Comparison of ENCODE assay signal across 29 mouse cellular contexts in the genomic region with DNA sequence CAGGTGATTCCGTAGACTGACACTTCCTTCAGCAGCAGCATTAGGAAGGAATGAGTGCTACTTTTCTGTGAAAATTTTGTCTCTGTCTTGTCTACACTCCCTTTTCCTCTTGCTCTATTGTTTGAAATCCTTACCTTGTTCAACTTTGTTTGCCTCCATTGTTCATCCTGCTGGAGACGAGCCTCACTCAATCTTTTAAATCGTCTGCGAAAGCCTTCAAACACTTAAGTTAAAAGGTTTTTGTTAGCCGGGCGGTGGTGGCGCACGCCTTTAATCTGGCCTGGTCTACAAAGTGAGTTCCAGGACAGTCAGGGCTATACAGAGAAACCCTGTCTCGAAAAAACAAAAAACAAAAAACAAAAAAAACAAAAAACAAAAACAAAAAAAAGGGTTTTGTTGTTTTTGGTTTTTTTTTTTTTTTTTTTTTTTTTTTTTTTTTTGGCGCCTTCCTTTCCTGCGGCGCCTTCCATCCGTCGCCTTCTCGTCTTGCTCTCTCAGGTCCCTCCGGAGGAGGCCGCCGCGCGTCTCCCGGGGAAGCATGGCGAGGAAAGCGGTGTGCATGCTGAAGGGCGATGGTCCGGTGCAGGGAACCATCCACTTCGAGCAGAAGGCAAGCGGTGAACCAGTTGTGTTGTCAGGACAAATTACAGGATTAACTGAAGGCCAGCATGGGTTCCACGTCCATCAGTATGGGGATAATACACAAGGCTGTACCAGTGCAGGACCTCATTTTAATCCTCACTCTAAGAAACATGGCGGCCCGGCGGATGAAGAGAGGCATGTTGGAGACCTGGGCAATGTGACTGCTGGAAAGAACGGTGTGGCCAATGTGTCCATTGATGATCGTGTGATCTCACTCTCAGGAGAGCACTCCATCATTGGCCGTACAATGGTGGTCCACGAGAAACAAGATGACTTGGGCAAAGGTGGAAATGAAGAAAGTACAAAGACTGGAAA. TPM values are rescaled to one million over a fixed set of nuclear protein-coding genes. Genes with fewer than 3 reads are reported as not detected.
DNase-seq lines count a peak whose midpoint lies in the region; ATAC-seq and TF ChIP-seq lines count a peak whose summit lies in the region.
"Had no signal": no experiment of that assay in that cellular context is flagged by ENCODE, and none has a peak within 500 bp of the region (broad histone marks: within the 10 kb centered on the region; RNA-seq: fewer than 3 reads in every experiment).

No protein-coding gene starts in this region.

- TF ChIP-seq CTCF in E14TG2a.4 (conservative IDR thresholded peaks at IDR 0.05; ENCODE audit: low read length): no peak
- TF ChIP-seq CTCF in intestine, postnatal 0 days (IDR thresholded peaks at IDR 0.05; ENCODE audit: low read depth): no peak

- peak; percentile 78 for DNase-seq in heart, adult 11 months
- no peak for DNase-seq in heart, postnatal 14 days
- no peak for DNase-seq in ES-E14 (ENCODE audit: low read depth, low spot score)
- peak; percentile 14 for DNase-seq in testis, postnatal 14 days (ENCODE audit: low spot score)
- no peak for DNase-seq in yolk sac, embryonic 10.5 days (ENCODE audit: low spot score)
- DNase-seq: adrenal gland, adult 8-10 months; adrenal gland, postnatal 25 days; cerebellum, adult 18-20 months; cerebellum, adult 9-11 months; cerebellum, postnatal 25 days; forebrain, postnatal 0 days; gastrocnemius, adult 2 months; gastrocnemius, postnatal 14 days; heart, adult 18-20 months; heart, postnatal 10 days; heart, postnatal 4 days had no signal

- H3K9me3 ChIP-seq in E14TG2a.4 (ENCODE audit: low read length) (no peaks in the 10 kb centered on the region), ES-E14 (ENCODE audit: control insufficient read depth, insufficient read depth, low read depth, low read length) (no peaks in the 10 kb centered on the region)
- H3K9me3 ChIP-seq in intestine, postnatal 0 days (ENCODE audit: control insufficient read depth): no peaks in the 10 kb centered on the region
- H3K9me3 ChIP-seq: embryonic facial prominence, embryonic 12.5 days; embryonic facial prominence, embryonic 15.5 days; G1E; heart, embryonic 12.5 days; heart, embryonic 15.5 days had no signal

- in situ Hi-C loops in ES-E14 (cut with MboI; ENCODE audit: low sequenced_read_pairs in 2 of 2, unreplicated experiment in 2 of 2): no loop called here

- no peak for ATAC-seq in intestine, postnatal 0 days
- ATAC-seq: activated CD4-positive, CD25-positive, alpha-beta regulatory T cell, adult 4 months; forebrain, embryonic 14.5 days; forebrain, postnatal 0 days; hindbrain, postnatal 0 days; inflammation-experienced regulatory T-cells, adult 6 months; Patski had no signal

- peak overlapping the region; percentile 86 for H3K9ac ChIP-seq in ES-E14 (ENCODE audit: insufficient read depth, low read depth, low read length, poor library complexity, severe bottlenecking)
- no peak overlapping the region for H3K9ac ChIP-seq in intestine, postnatal 0 days (ENCODE audit: low read depth, low read length)
- H3K9ac ChIP-seq: embryonic facial prominence, embryonic 12.5 days; embryonic facial prominence, embryonic 15.5 days; forebrain, postnatal 0 days; heart, embryonic 12.5 days; heart, embryonic 15.5 days; hindbrain, embryonic 14.5 days had no signal

- H3K4me3 ChIP-seq in E14TG2a.4 (replicated peaks; ENCODE audit: low read length): peak overlapping the region; percentile 55
- peak overlapping the region; percentile 55 to 62 for H3K4me3 ChIP-seq in ES-E14 (ENCODE audit: insufficient read depth in 1 of 2, low read depth in 1 of 2, low read length in 2 of 2, poor library complexity in 1 of 2, severe bottlenecking in 1 of 2)
- no peak overlapping the region for H3K4me3 ChIP-seq in intestine, postnatal 0 days (ENCODE audit: low read depth, low read length)
- H3K4me3 ChIP-seq: embryonic facial prominence, embryonic 12.5 days; embryonic facial prominence, embryonic 15.5 days; gastrocnemius, adult 2 months; heart, embryonic 12.5 days; heart, embryonic 15.5 days had no signal

- 69% methylated on average over 35 of the region's 35 CpGs for WGBS in intestine, postnatal 0 days

- H3K27ac ChIP-seq in ES-E14 (ENCODE audit: insufficient read depth, low read depth, low read length, poor library complexity, severe bottlenecking): peak overlapping the region; percentile 75
- no peak overlapping the region for H3K27ac ChIP-seq in intestine, postnatal 0 days (ENCODE audit: low read depth, low read length)
- H3K27ac ChIP-seq: embryonic facial prominence, embryonic 12.5 days; embryonic facial prominence, embryonic 15.5 days; gastrocnemius, adult 2 months; heart, embryonic 15.5 days; hindbrain, embryonic 14.5 days; hindbrain, postnatal 0 days had no signal

- no peak overlapping the region for H3K4me2 ChIP-seq in intestine, postnatal 0 days (replicated peaks; ENCODE audit: low read depth)
- H3K4me2 ChIP-seq: embryonic facial prominence, embryonic 12.5 days; embryonic facial prominence, embryonic 15.5 days; heart, embryonic 12.5 days; heart, embryonic 15.5 days; hindbrain, embryonic 14.5 days had no signal

- intact Hi-C loops in heart, postnatal 14 days (cut with DNase I): no loop called here

- H3K4me1 ChIP-seq in E14TG2a.4 (replicated peaks; ENCODE audit: low read depth, low read length) (peaks cover 29% of the 10 kb centered on the region), ES-E14 (ENCODE audit: control insufficient read depth in 2 of 2, insufficient read depth in 2 of 2, low read length in 2 of 2, poor library complexity in 1 of 2) (peaks cover 0 to 4% of the 10 kb centered on the region in 2 experiments; a peak in 2 of 4 replicates)
- no peaks in the 10 kb centered on the region for H3K4me1 ChIP-seq in intestine, postnatal 0 days (replicated peaks; ENCODE audit: control insufficient read depth, insufficient read depth, low read length)
- H3K4me1 ChIP-seq: embryonic facial prominence, embryonic 12.5 days; embryonic facial prominence, embryonic 15.5 days; heart, embryonic 12.5 days; heart, embryonic 15.5 days had no signal

- H3K36me3 ChIP-seq in E14TG2a.4 (ENCODE audit: insufficient read depth, low read length): no peaks in the 10 kb centered on the region; the same call in 1 of the 2 replicates
- no peaks in the 10 kb centered on the region for H3K36me3 ChIP-seq in ES-E14 (ENCODE audit: control insufficient read depth, insufficient read depth, low read length, poor library complexity, severe bottlenecking)
- H3K36me3 ChIP-seq in intestine, postnatal 0 days (ENCODE audit: control insufficient read depth, insufficient read depth): no peaks in the 10 kb centered on the region
- H3K36me3 ChIP-seq: embryonic facial prominence, embryonic 12.5 days; embryonic facial prominence, embryonic 15.5 days; G1E; heart, embryonic 12.5 days; heart, embryonic 15.5 days had no signal

- no peaks in the 10 kb centered on the region for H3K27me3 ChIP-seq in E14TG2a.4 (ENCODE audit: insufficient read depth, low read length)
- H3K27me3 ChIP-seq in intestine, postnatal 0 days (replicated peaks; ENCODE audit: control insufficient read depth, insufficient read depth, low read length): no peaks in the 10 kb centered on the region
- H3K27me3 ChIP-seq: embryonic facial prominence, embryonic 12.5 days; embryonic facial prominence, embryonic 15.5 days; heart, embryonic 12.5 days; heart, embryonic 15.5 days had no signal

TF ChIP-seq in ES-E14, 5 proteins besides CTCF, POLR2A, EP300 and RAD21:
- peak; percentile 96 for TF ChIP-seq ZNF384 (IDR thresholded peaks at IDR 0.05; ENCODE audit: low read depth, low read length)
- no peak for TF ChIP-seq MAFK (IDR thresholded peaks at IDR 0.05; ENCODE audit: insufficient read depth, low read depth, low read length)

RNA-seq across cellular contexts. Expression of a gene that starts 32.6 kb away (rescaled TPM):
- total RNA-seq in heart, postnatal 14 days (2021): 100 to 1,000 TPM; 191 to 198 TPM
- 787 and 1,032 TPM in 2 replicates for total RNA-seq in ES-E14 (2012; rRNA removed)
- polyA plus RNA-seq in intestine, postnatal 0 days (2015; fragmentation: Nextera tagmentation; extraction: Ambion mirVana): 209 and 220 TPM in 2 replicates

Comparison
In these comparisons a context has a peak if more than half of its experiments do, and no peak if none do; other contexts are left out.
1. DNase-seq: peak in heart, adult 11 months (single experiment) and testis, postnatal 14 days (single experiment); none in heart, postnatal 14 days (0 of 2), ES-E14 (single experiment) and yolk sac, embryonic 10.5 days (single experiment).